Mouse (Mus musculus): ENCODE results near the gene Map4k4. TPM values are rescaled to one million over a fixed set of nuclear protein-coding genes. Genes with fewer than 3 reads are reported as not detected.

The Map4k4 gene
- polyA plus RNA-seq, 1 experiment = 112 TPM

DNA sequence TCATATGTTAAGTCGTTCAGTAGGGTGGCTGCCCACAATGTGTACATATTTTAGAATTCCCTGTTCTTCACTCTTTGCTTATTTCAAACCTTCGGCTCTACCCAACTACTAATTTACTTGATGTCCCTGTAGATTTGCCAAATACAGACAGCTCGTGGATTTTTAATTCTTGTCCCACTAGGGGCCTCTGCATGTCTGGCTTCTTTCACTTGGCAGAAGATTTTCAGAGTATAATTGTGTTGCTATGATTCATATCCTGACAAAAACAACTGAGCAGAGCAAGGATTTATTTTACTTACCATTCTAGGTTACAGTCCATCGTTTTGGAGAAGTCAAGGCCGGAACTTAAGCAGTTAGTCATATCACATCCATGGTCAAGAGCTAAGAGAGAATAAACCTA is 152.4 kb downstream of the Map4k4 start:
- no peak for TF ChIP-seq CTCF (IDR thresholded peaks at IDR 0.05; ENCODE audit: extremely low read depth, insufficient read depth, low read length)
- TF ChIP-seq POLR2A (IDR thresholded peaks at IDR 0.05; ENCODE audit: extremely low read depth, insufficient read depth, low read length) = no peak
- H3K27ac ChIP-seq (ENCODE audit: insufficient read depth, low read length) = no peak overlapping the region
- no peaks in the 10 kb centered on the region for H3K4me1 ChIP-seq (ENCODE audit: control insufficient read depth, insufficient read depth, low read length)
- H3K4me3 ChIP-seq (ENCODE audit: insufficient read depth, low read length) = no peak overlapping the region

DNA sequence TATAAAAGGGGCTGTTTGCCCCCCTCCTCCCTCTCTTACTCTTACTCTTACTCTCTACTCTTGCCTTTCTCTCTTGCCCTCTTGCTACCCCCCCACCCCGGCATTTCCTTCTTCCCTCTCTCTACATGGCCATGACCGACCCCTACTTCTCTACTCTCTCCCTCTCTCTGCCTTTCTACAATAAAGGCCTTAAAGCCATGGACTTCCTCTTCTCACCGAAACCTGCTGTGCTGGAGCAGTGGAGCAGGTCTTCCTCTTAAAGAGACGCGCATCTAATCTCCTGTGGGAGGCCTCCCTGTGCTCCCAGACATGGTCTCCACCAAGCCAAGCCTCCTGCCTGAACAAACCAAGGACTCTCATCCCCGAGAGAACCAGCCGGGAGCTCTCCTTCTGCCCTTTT is 154.3 kb downstream of the Map4k4 start:
- no peak overlapping the region for H3K27ac ChIP-seq (ENCODE audit: insufficient read depth, low read length)
- H3K4me1 ChIP-seq (ENCODE audit: control insufficient read depth, insufficient read depth, low read length) = no peaks in the 10 kb centered on the region
- H3K4me3 ChIP-seq (ENCODE audit: insufficient read depth, low read length) = no peak overlapping the region
- TF ChIP-seq CTCF (IDR thresholded peaks at IDR 0.05; ENCODE audit: extremely low read depth, insufficient read depth, low read length) = no peak
- TF ChIP-seq POLR2A (IDR thresholded peaks at IDR 0.05; ENCODE audit: extremely low read depth, insufficient read depth, low read length) = no peak

DNA sequence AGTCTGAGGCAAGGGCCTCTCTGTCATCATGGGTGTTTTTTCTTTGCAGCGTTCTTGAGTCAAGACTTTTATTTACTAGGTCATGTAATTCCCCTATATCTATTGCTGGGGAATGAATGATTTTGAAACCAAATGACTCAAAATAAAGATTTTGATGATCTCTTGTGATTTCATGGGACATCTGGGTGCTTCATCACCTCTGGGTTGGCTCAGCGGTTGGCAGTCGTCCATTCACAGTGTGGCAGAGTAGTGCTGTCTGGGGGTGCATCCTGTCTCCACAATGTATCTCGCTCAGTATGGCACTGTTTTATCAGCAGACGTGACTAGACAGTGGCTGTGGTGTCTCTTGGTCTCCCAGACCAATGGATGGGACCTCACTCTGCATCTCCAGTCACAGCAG is 155.2 kb downstream of the Map4k4 start:
- no peak overlapping the region for H3K4me3 ChIP-seq (ENCODE audit: insufficient read depth, low read length)
- no peaks in the 10 kb centered on the region for H3K4me1 ChIP-seq (ENCODE audit: control insufficient read depth, insufficient read depth, low read length)
- no peak overlapping the region for H3K27ac ChIP-seq (ENCODE audit: insufficient read depth, low read length)
- TF ChIP-seq POLR2A (IDR thresholded peaks at IDR 0.05; ENCODE audit: extremely low read depth, insufficient read depth, low read length) (no peak), CTCF (IDR thresholded peaks at IDR 0.05; ENCODE audit: extremely low read depth, insufficient read depth, low read length) (no peak)

DNA sequence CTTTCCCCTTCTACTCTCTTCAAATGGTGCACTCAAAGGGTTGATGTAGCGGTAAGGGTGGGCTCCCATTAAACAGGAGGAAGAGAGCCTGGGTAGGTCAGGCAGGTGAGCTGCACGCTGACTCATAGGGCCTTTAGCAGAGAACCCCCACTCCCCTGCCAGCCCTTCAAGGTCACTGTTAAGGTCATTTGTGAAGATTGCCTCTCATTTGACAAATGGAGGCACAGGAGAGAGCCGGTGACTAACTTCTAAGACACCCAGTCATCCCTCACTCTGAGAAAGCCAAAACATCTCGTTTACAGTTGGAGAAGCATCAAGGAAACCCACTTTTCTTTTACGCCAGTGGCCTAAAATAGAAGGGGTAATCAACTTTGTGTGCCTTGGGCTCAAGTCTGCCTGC is 156.6 kb downstream of the Map4k4 start:
- Histone ChIP-seq H3K27ac (ENCODE audit: insufficient read depth, low read length) (no peak overlapping the region), H3K4me3 (ENCODE audit: insufficient read depth, low read length) (no peak overlapping the region), H3K4me1 (ENCODE audit: control insufficient read depth, insufficient read depth, low read length) (no peaks in the 10 kb centered on the region)
- TF ChIP-seq POLR2A (IDR thresholded peaks at IDR 0.05; ENCODE audit: extremely low read depth, insufficient read depth, low read length) = no peak
- no peak for TF ChIP-seq CTCF (IDR thresholded peaks at IDR 0.05; ENCODE audit: extremely low read depth, insufficient read depth, low read length)

DNA sequence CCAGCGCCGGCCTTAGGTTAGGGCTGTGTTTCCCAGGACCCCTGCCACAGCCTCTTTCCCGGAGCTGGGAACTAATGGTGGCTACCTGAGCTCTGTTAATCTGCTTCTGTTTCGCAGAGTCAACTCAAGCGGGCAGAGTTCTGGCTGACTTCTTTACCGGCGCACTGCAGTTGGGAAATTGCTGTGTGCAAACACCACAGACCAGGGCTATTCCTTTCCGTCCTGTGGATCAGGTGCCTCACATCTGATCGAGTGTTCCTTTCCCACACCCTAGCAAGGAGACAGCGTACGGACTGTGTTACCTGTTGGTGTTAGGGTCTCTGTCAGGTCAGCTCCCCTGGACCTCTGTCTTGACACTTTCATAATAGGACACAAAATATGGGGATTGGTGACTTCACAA is 157.3 kb downstream of the Map4k4 start:
- Histone ChIP-seq H3K27ac (ENCODE audit: insufficient read depth, low read length) (no peak overlapping the region), H3K4me1 (ENCODE audit: control insufficient read depth, insufficient read depth, low read length) (no peaks in the 10 kb centered on the region), H3K4me3 (ENCODE audit: insufficient read depth, low read length) (no peak overlapping the region)
- TF ChIP-seq CTCF (IDR thresholded peaks at IDR 0.05; ENCODE audit: extremely low read depth, insufficient read depth, low read length) (no peak), POLR2A (IDR thresholded peaks at IDR 0.05; ENCODE audit: extremely low read depth, insufficient read depth, low read length) (no peak)

DNA sequence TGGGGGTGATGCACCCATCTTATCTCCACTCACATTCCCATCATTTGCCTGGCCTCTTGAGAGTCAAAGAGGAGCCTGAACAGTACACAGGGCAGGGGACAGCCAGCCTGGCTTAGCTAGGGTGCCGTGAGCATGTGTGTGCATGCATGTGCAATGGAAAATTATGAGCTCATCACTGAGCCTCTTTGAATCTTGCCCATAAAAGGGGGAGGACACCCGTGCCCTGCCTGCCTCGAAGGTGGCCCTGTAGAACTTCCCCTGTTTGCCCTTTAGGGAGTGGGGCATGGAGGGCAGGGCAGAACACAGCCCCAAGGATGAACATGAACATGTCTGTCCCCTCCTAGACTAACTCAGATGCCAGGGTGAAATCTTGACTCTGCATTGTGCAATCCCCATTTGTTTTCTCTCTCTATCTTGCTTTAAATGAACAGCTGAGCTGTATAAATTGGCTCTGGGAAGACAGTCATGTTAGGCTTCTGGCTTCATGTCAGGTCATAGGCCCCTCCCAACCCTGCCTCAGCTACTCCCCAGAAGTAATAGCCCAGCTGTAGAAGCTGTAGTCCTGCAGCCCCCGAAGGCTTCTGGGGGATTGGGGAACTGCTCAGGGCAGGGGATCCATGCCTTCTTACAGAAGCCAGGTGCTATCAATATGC is 158.5 kb downstream of the Map4k4 start:
- TF ChIP-seq POLR2A (IDR thresholded peaks at IDR 0.05; ENCODE audit: extremely low read depth, insufficient read depth, low read length) (no peak), CTCF (IDR thresholded peaks at IDR 0.05; ENCODE audit: extremely low read depth, insufficient read depth, low read length) (no peak)
- Histone ChIP-seq H3K4me1 (ENCODE audit: control insufficient read depth, insufficient read depth, low read length) (peaks cover 1% of the 10 kb centered on the region; the same call in 1 of the 2 replicates), H3K4me3 (ENCODE audit: insufficient read depth, low read length) (no peak overlapping the region), H3K27ac (ENCODE audit: insufficient read depth, low read length) (no peak overlapping the region)

DNA sequence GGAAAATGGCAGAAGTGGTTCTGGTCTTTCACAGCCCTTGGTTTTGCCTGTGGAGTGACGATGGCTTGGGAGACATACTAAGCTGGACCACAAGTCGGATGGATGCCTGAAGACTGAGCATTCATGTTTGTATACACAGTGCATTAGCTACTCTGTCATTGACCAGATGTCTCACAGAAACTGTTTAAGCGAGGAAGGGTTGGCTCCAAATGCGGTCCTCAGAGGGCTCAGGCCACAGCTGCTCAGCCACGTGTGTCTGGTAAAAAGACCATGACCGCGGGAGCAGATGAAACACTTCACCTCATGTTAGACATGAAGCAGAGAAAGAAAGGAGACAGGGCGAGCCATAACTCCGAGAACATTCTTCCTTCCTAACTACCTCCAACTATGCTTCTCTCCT is 160.6 kb downstream of the Map4k4 start:
- TF ChIP-seq CTCF (IDR thresholded peaks at IDR 0.05; ENCODE audit: extremely low read depth, insufficient read depth, low read length) (no peak), POLR2A (IDR thresholded peaks at IDR 0.05; ENCODE audit: extremely low read depth, insufficient read depth, low read length) (no peak)
- no peak overlapping the region for H3K27ac ChIP-seq (ENCODE audit: insufficient read depth, low read length)
- H3K4me1 ChIP-seq (ENCODE audit: control insufficient read depth, insufficient read depth, low read length) = peaks cover 1% of the 10 kb centered on the region; the same call in 1 of the 2 replicates
- H3K4me3 ChIP-seq (ENCODE audit: insufficient read depth, low read length) = no peak overlapping the region

DNA sequence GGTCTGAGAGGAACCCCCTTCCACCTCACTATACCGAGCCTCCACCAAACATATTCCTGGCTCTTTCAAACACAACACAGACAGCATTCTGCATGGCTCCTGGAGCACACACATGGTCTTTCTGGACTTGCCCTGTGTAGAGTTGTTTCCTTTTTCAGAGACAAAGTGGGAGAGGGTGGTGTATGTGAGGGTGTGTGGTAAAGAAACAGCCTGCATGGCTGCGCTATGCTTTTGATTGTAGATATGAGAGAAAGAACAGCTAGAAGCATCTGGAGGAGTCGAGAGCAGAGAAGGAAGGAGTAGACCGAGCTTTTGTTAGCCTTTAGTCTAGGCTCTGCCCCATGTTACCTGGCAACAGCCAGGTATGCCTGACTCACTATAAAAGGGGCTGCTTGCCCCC is 162.7 kb downstream of the Map4k4 start:
- Histone ChIP-seq H3K4me1 (ENCODE audit: control insufficient read depth, insufficient read depth, low read length) (peaks cover 1% of the 10 kb centered on the region; the same call in 1 of the 2 replicates), H3K27ac (ENCODE audit: insufficient read depth, low read length) (no peak overlapping the region), H3K4me3 (ENCODE audit: insufficient read depth, low read length) (no peak overlapping the region)
- TF ChIP-seq CTCF (IDR thresholded peaks at IDR 0.05; ENCODE audit: extremely low read depth, insufficient read depth, low read length) = no peak
- TF ChIP-seq POLR2A (IDR thresholded peaks at IDR 0.05; ENCODE audit: extremely low read depth, insufficient read depth, low read length) = no peak

DNA sequence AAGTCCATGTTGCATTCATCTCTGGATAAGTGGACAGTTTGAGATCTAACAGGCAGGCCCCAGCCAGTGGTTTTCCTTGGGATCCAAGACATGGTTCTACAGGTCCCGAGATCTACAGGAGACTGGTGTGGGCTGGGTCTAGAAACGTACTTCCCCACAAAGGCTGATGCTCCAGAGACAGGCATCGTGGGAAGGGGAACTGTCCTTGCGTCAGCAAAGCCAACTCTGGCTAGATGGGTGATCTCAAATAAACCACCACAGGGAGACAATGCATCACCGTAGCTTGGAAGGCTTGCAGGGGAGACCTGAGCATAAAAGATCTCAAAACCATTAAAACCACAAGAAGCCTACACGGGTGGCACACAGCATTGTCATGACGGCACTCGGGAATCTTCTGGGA is 163.8 kb downstream of the Map4k4 start:
- Histone ChIP-seq H3K4me1 (ENCODE audit: control insufficient read depth, insufficient read depth, low read length) (peaks cover 1% of the 10 kb centered on the region; the same call in 1 of the 2 replicates), H3K27ac (ENCODE audit: insufficient read depth, low read length) (no peak overlapping the region), H3K4me3 (ENCODE audit: insufficient read depth, low read length) (no peak overlapping the region)
- TF ChIP-seq CTCF (IDR thresholded peaks at IDR 0.05; ENCODE audit: extremely low read depth, insufficient read depth, low read length) (no peak), POLR2A (IDR thresholded peaks at IDR 0.05; ENCODE audit: extremely low read depth, insufficient read depth, low read length) (no peak)

DNA sequence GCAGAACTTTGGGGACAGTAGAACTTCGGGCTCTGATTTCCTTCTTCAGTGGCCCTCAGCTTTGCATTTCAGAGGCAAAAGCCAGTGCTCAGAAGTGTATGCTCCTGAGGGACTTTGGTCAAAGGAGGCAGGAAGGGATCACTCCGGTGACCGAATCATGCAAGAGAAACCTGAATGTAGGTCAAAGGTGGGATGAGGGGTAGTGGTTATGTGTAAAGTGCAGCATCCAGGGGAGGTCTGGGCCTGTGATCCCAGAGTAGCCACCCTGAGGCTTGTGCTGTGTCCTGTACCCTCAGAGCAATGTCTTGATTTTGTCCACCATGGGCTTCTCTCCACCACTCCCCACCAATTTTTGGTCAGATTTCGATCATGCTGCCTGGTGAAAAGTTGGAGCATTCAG is 171.8 kb downstream of the Map4k4 start:
- no peaks in the 10 kb centered on the region for H3K4me1 ChIP-seq (ENCODE audit: control insufficient read depth, insufficient read depth, low read length)
- H3K4me3 ChIP-seq (ENCODE audit: insufficient read depth, low read length) = no peak overlapping the region

More for the DNA sequence above, 171.8 kb downstream of the Map4k4 start:
- H3K27ac ChIP-seq (ENCODE audit: insufficient read depth, low read length) = no peak overlapping the region
- TF ChIP-seq CTCF (IDR thresholded peaks at IDR 0.05; ENCODE audit: extremely low read depth, insufficient read depth, low read length) (no peak), POLR2A (IDR thresholded peaks at IDR 0.05; ENCODE audit: extremely low read depth, insufficient read depth, low read length) (no peak)
